Mouse (Mus musculus) embryonic facial prominence, embryonic 14.5 days (tissue): ENCODE data around the gene Arsj. TPM values are rescaled to one million over a fixed set of nuclear protein-coding genes. Genes with fewer than 3 reads are reported as not detected.

Source experiments
- ATAC-seq: fragments of 200-750 bp; cut with Nextera tagmentation; 2 replicates; pipeline ENCODE4 v1.8.0; 2017; ENCODE audit warnings: low read depth, moderate number of reproducible peaks, moderate TSS enrichment
- DNase-seq: peaks from one replicate; pipeline ENCODE4 v3.0.0-alpha.2; 2015; ENCODE audit warnings: low spot score
- H3K27ac ChIP-seq: fragments of 300-500 bp; sonication (generic); replicated peaks from 2 replicates; pipeline ENCODE4 v1.5.1; 2014; ENCODE audit warnings: low read depth, mild to moderate bottlenecking, low read length, moderate library complexity
- H3K27me3 ChIP-seq: fragments of 300-500 bp; sonication (generic); replicated peaks from 2 replicates; pipeline ENCODE4 v1.6.1; 2014; ENCODE audit warnings: low read length; ENCODE audit not compliant: control insufficient read depth, insufficient read depth
- H3K36me3 ChIP-seq: fragments of 300-500 bp; sonication (generic); 2 replicates; pipeline ENCODE4 v1.6.1; 2014; ENCODE audit warnings: low read length, mixed read lengths; ENCODE audit not compliant: control insufficient read depth, insufficient read depth
- H3K4me1 ChIP-seq: fragments of 300-500 bp; sonication (generic); 2 replicates; pipeline ENCODE4 v1.6.1; 2014; ENCODE audit warnings: antibody characterized with exemption, low read length; ENCODE audit not compliant: control insufficient read depth, insufficient read depth
- H3K4me2 ChIP-seq: fragments of 300-500 bp; sonication (generic); 2 replicates; pipeline ENCODE4 v1.6.1; 2014; ENCODE audit warnings: low read depth, mild to moderate bottlenecking, low read length, moderate library complexity, mixed read lengths
- H3K4me3 ChIP-seq: fragments of 300-500 bp; sonication (generic); 2 replicates; pipeline ENCODE4 v1.5.1; 2014; ENCODE audit warnings: low read depth, mild to moderate bottlenecking, low read length
- H3K9ac ChIP-seq: fragments of 300-500 bp; sonication (generic); 2 replicates; pipeline ENCODE4 v1.6.1; 2014; ENCODE audit warnings: low read depth, mild to moderate bottlenecking, low read length, moderate library complexity, mixed read lengths
- H3K9me3 ChIP-seq: fragments of 300-500 bp; sonication (generic); 2 replicates; pipeline ENCODE4 v1.6.1; 2016; ENCODE audit warnings: low read length; ENCODE audit not compliant: control insufficient read depth
- WGBS: fragments of 180-500 bp; shearing (Covaris S2); extraction: QIAGEN DNeasy Blood & Tissue Kit; methylation state at CpG from one replicate; pipeline ENCODE4 v1.1.7; 2014; 5-methylcytosine and 5-hydroxymethylcytosine counted together
- polyA plus RNA-seq: library from polyadenylated mRNA; unstranded; fragments of >200 nt; fragmentation: Nextera tagmentation; extraction: Ambion mirVana; gene quantifications from 2 replicates; pipeline ENCODE4 v1.2.1, GENCODE M21; 2014

Gene Arsj
- polyA plus RNA-seq, 1 experiment from 2014 or later, result 5.0 TPM

DNA sequence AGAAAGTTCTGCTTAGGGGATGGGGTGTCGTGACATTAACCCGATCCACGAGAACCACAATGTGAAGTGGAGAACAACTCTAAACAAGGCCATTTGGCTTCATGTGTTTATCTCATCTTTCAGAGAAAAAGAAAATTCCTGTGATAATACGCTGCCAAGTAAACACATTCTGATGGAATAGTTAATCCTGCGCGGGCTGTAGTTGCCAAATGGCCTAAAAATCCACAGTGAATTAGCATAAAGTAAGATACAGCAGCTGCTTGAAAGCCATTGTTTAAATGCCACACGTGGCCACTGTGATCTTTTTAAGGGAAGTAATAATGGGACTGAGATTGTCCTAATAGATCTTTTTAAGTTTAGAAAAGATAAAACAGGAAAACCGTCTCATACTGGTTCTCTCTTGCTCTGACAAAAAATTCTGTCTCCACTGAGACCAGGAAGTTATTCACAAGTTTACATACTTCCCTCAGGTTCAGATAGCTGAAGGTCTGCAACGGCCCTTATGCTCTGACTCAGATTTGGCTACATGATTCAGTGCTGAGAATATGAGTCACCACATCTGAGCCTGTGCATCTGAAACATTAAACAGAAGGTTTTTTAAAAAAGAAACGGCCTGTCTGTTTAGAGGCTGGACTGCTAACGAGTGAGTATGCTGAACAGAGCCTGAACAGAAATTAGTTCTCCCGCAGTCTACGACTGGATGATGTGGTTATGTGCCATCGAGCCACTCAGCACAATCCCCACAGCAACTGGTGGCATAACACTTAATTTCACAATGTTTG lies 21.4 kb downstream of the Arsj start:
- H3K9me3 ChIP-seq, result no peaks in the 10 kb centered on the region
- DNase-seq, result peak; percentile 76
- WGBS, result 59% methylated on average over 14 of the region's 14 CpGs
- H3K36me3 ChIP-seq, result no peaks in the 10 kb centered on the region
- no peak overlapping the region for H3K4me3 ChIP-seq
- peak; percentile 75 for ATAC-seq
- H3K4me2 ChIP-seq, result no peak overlapping the region
- H3K4me1 ChIP-seq, result no peaks in the 10 kb centered on the region
- no peak overlapping the region for H3K9ac ChIP-seq
- H3K27ac ChIP-seq, result peak overlapping the region; percentile 22
- no peaks in the 10 kb centered on the region for H3K27me3 ChIP-seq

DNA sequence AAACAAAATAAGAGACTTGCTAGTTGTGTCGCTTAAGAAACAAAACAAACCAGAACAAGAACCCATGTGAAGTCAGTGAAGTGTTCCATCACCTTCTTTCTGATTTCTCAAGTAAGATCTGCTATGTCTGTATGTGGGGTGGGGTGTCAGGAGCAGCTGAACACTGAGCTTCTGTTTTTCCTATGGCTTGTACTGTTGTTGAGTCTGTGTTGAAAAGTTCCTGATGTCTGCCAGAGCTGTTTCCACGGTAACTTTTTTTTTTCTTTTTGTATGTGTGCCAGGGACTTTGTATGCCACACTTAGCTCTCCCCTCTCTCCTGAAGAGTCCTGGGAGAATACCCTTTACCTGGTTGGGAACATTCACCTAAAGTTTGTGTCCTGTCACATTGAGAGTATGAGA lies 34.0 kb downstream of the Arsj start:
- Histone ChIP-seq H3K27ac (no peak overlapping the region), H3K4me1 (no peaks in the 10 kb centered on the region), H3K27me3 (no peaks in the 10 kb centered on the region), H3K9me3 (no peaks in the 10 kb centered on the region), H3K4me2 (no peak overlapping the region), H3K36me3 (no peaks in the 10 kb centered on the region), H3K4me3 (no peak overlapping the region), H3K9ac (no peak overlapping the region)
- WGBS, result 62% methylated on average over 2 of the region's 2 CpGs
- ATAC-seq, result no peak
- DNase-seq, result peak; percentile 12

DNA sequence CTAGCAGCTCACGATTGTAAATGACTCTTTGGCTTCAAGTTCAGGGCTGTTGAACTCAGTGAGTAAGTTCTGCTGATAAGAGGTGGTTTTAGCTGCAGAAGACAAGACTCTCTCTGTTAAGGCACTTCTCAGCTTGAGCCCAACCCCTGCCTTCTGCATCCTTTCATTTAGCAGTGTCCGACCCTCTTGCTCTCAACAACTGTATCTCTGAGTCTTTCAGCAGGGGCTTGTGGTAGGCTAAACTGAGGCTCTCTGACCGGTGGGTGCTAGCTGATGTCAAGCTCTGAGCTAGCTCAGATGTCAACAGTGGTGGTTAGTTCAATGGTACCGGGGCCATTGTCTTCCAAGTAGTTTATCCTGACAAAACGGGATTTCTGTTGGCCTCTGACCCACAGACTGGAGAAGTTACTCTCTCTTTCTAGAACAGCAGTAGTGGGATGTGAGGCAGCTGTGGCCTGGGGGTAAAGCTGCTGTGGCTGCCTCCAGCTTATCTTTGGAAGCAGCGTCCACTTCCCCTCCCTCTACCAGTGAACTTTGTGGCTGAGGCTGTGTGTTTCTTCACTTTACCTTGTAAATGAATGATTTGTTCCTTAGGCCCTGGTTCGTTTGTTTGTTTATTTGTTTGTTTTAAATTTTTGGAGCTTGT lies 34.6 kb downstream of the Arsj start:
- no peaks in the 10 kb centered on the region for H3K27me3 ChIP-seq
- H3K4me2 ChIP-seq, result no peak overlapping the region
- H3K36me3 ChIP-seq, result no peaks in the 10 kb centered on the region
- H3K4me3 ChIP-seq, result no peak overlapping the region
- 62% methylated on average over 7 of the region's 7 CpGs for WGBS
- ATAC-seq (no peak), DNase-seq (no peak)
- H3K9ac ChIP-seq, result no peak overlapping the region
- H3K27ac ChIP-seq, result no peak overlapping the region
- H3K9me3 ChIP-seq, result no peaks in the 10 kb centered on the region
- no peaks in the 10 kb centered on the region for H3K4me1 ChIP-seq

DNA sequence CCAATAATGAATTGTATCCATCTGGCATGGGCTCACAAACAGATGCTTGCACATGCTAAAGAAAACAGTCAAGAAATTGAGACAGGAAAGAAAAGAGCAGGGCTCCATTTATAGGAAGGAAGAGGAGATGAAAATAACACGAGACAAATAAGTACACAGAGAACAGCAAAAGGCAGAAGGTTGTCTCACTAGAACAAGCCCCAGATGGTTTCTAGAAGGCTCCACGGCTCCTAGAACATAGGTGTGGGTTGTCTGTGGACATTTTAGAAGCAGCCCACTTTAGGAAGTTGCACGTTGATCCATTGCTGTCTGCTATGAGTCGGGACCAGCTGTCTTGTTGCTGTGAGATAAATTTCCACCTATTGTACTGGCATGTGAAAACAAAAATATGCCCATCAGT lies 37.2 kb downstream of the Arsj start:
- DNase-seq (no peak), ATAC-seq (no peak)
- no peak overlapping the region for H3K9ac ChIP-seq
- no peak overlapping the region for H3K27ac ChIP-seq
- H3K4me2 ChIP-seq, result no peak overlapping the region
- H3K4me3 ChIP-seq, result no peak overlapping the region
- no peaks in the 10 kb centered on the region for H3K36me3 ChIP-seq
- H3K27me3 ChIP-seq, result no peaks in the 10 kb centered on the region
- H3K9me3 ChIP-seq, result no peaks in the 10 kb centered on the region
- WGBS, result 73% methylated on average over 4 of the region's 4 CpGs
- H3K4me1 ChIP-seq, result no peaks in the 10 kb centered on the region

DNA sequence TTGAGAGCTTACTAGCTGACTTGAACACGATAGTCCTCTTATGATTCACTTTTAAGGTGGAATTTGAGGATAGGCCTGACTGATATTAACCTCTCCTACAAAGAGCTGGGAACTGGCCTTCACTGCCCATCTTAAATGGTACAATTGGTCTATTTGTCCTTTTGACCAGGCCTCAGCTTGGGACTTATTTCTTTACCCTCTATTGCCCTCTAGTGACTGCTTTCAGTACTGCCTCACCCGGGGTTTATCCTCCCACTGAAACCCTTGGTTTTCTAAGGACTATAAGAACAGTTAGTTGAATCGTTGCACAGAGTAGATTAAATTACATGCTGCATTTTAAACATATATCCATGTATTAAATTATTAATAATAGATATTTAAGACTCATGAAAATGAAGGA lies 39.4 kb downstream of the Arsj start:
- DNase-seq (peak; percentile 71), ATAC-seq (0 out of 2 replicates have a peak, but pooled peaks have one; percentile 44)
- 25% methylated on average over 3 of the region's 3 CpGs for WGBS

DNA sequence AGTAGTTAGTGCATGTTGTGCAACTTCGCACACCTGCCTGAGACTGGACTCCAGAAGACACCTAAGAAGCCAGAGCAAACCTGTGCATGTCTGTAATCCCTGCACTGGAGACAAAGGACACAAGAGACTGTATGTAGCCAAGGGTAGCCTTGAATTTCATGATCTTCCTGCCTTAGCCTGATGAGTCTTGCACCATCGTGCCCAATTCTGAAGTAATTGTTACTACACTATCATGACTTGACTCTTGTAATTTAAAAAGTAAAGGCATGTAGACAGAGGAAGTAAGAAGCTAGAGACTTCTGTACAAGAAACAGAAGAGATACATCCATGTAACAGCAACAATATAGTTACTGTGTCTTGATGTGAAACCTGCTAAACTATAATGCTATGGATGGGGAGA lies 40.7 kb downstream of the Arsj start:
- H3K9ac ChIP-seq, result no peak overlapping the region
- no peaks in the 10 kb centered on the region for H3K4me1 ChIP-seq
- no peaks in the 10 kb centered on the region for H3K36me3 ChIP-seq
- H3K27me3 ChIP-seq, result no peaks in the 10 kb centered on the region
- no peak for ATAC-seq
- H3K27ac ChIP-seq, result no peak overlapping the region
- DNase-seq, result no peak
- H3K9me3 ChIP-seq, result no peaks in the 10 kb centered on the region
- 87% methylated on average over 2 of the region's 2 CpGs for WGBS
- no peak overlapping the region for H3K4me3 ChIP-seq
- H3K4me2 ChIP-seq, result no peak overlapping the region

More for the DNA sequence above, 39.4 kb downstream of the Arsj start:
- no peak overlapping the region for H3K4me2 ChIP-seq
- H3K4me3 ChIP-seq, result no peak overlapping the region
- H3K4me1 ChIP-seq, result no peaks in the 10 kb centered on the region
- H3K36me3 ChIP-seq, result no peaks in the 10 kb centered on the region
- H3K27ac ChIP-seq, result no peak overlapping the region
- H3K27me3 ChIP-seq, result no peaks in the 10 kb centered on the region
- no peak overlapping the region for H3K9ac ChIP-seq
- H3K9me3 ChIP-seq, result no peaks in the 10 kb centered on the region

DNA sequence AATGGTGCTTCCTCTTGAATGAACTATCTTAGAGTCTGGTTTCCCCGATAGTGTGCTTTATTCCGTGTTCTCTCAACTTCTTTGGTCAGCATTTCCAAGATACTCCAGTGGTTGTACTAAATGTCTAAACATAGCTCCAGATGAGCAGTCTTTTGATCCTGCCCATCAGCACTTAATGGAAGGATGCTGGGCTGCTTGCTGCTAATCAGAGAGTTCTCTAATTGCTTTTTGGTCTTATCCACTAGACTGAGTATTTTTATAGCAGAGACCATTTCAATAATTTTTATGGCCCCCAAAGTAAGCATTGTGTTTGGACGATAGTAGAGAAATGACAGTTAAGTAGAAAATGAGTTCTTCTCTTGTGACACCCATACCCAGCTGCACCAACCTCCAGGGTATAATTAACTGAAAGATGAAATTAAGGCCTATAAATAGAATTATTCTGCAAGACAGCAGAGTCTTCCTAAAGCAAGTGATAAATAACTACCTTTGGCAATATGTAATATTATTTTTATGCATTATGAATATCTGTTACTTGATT lies 67.1 kb downstream of the Arsj start:
- Histone ChIP-seq H3K4me2 (no peak overlapping the region), H3K36me3 (no peaks in the 10 kb centered on the region), H3K4me3 (no peak overlapping the region), H3K4me1 (no peaks in the 10 kb centered on the region), H3K9me3 (no peaks in the 10 kb centered on the region), H3K27me3 (no peaks in the 10 kb centered on the region), H3K9ac (no peak overlapping the region), H3K27ac (no peak overlapping the region)
- DNase-seq (no peak), ATAC-seq (no peak)
- WGBS, result 93% methylated on average over 3 of the region's 3 CpGs

DNA sequence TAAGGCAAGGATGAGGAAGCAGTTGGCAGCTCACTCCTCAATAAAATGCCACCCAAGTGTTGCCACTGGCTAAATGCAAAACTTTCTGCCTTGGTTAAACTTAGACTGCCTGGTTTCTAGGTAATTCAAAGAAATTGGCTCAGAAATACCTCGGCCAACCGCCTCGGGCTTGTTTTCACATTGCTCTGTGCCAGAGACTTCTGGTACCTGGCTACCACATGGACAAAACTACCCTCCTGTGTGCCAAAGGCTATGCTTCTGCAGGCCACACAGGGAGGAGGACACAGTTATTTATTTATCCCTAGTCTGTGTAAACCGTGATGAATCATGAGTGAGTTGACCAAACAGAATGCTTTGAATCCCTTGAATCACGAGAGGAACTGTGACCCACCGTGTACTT lies 75.8 kb downstream of the Arsj start:
- H3K9me3 ChIP-seq, result no peaks in the 10 kb centered on the region
- no peaks in the 10 kb centered on the region for H3K36me3 ChIP-seq
- no peak for ATAC-seq
- H3K4me1 ChIP-seq, result no peaks in the 10 kb centered on the region
- no peaks in the 10 kb centered on the region for H3K27me3 ChIP-seq
- H3K9ac ChIP-seq, result no peak overlapping the region
- WGBS, result 61% methylated on average over 6 of the region's 6 CpGs
- no peak for DNase-seq
- H3K4me2 ChIP-seq, result no peak overlapping the region
- H3K27ac ChIP-seq, result no peak overlapping the region
- H3K4me3 ChIP-seq, result no peak overlapping the region
